Mouse (Mus musculus) lung, postnatal 14 days (tissue): ENCODE measurements around the gene Olfr472.
"Not testable (repeated sequence)": the region's sequence is repeated elsewhere in the genome, so short reads cannot be mapped to it uniquely, and the experiment has no call there.

ENCODE experiments used
- DNase-seq: peaks from one replicate; pipeline ENCODE4 v3.0.0; 2021

Gene Olfr472

GRCm38 (mm10) chr7:107897602-107898001, at the start of gene Olfr472:
TSS of gene Olfr472 (plus strand) at chr7:107897902.
- DNase-seq, result no peak

DNA sequence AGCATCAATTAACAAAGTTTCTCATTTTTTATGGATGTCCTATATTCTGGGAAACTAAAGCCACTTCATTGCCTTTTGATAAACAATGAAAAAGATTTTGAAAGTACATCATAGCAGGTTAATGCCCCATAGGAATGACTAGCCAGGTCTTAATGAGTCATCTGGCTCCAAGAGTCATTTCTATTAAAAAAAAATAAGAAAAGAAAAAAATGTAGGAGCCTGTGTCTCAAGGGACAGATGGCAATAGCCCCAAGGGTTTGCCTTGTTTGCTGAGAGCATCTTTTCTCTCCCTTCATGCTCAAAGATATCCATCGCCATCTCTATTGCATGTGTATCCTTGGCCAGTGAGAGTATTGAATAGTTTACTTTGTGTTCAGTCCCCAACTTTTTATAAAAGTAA, 32.4 kb downstream of the Olfr472 start, which contains the start of gene Olfr473:
Gene Olfr473 (plus strand): TSS at position 301 of the 400 bp plus-strand sequence.
- DNase-seq, result no peak

DNA sequence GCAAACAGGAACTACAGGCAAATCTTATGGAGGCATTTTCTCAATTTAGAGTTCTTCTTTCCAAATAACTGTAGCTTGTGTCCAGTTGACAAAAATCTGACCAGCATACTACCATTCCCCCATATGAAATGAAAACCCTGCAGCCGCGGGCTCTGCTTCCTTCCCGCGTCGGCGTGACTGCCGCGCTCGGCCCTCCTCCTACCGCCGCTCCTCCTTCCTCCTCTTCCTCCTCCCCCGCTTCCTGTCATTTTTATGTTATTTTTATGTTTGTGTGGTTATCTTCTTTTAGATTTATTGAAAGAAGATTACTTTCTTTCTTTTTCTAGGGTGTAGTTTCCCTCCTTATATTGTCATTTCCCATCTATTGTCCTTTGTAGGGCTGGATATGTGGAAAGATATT, 54.8 kb downstream of the Olfr472 start:
- DNase-seq, result not testable (repeated sequence)

DNA sequence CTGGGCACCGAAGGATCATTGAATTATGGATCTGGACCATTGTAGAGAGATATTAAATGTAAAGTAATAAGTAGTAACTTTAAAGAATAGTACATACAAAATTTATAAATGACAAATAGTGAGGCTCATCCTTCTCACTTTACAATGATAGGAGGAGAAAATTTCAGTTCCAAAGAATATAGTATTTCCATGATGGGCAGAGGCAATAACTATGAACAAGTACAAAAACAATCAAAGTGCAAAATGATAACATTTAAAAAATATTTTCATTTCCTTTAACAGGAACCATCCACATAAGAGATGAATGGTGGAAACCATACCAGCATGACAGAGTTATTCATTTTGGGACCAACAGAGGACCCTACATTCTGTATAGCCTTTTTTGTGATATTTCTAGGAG, 56.6 kb downstream of the Olfr472 start, which contains the start of gene Olfr474:
Gene Olfr474 (plus strand): TSS at position 301 of the 400 bp plus-strand sequence.
- no peak for DNase-seq
